Mouse (Mus musculus) testis, postnatal 14 days (tissue): ENCODE results near the gene Ifi205.
"Not testable (repeated sequence)": the region's sequence is repeated elsewhere in the genome, so short reads cannot be mapped to it uniquely, and the experiment has no call there.

Experiments used
- DNase-seq: peaks from one replicate; pipeline ENCODE4 v3.0.0; 2021; ENCODE audit warnings: low spot score

Gene Ifi205

GRCm38 (mm10) chr1:174031698-174032097, at the start of gene Ifi205:
Ifi205 (minus strand) TSS chr1:174031810.
- DNase-seq: no peak

- DNase-seq: no peak
These were observed 34.7 kb upstream of the Ifi205 start, which contains the start of gene Olfr430 for GRCm38 (mm10) chr1:174066305-174066704. Olfr430 (plus strand) TSS chr1:174066605.

- DNase-seq: no peak
These were observed 23.6 kb upstream of the Ifi205 start for GRCm38 (mm10) chr1:174055248-174055647.

GRCm38 (mm10) chr1:174052981-174053380, 21.4 kb upstream of the Ifi205 start:
- no peak for DNase-seq

DNA sequence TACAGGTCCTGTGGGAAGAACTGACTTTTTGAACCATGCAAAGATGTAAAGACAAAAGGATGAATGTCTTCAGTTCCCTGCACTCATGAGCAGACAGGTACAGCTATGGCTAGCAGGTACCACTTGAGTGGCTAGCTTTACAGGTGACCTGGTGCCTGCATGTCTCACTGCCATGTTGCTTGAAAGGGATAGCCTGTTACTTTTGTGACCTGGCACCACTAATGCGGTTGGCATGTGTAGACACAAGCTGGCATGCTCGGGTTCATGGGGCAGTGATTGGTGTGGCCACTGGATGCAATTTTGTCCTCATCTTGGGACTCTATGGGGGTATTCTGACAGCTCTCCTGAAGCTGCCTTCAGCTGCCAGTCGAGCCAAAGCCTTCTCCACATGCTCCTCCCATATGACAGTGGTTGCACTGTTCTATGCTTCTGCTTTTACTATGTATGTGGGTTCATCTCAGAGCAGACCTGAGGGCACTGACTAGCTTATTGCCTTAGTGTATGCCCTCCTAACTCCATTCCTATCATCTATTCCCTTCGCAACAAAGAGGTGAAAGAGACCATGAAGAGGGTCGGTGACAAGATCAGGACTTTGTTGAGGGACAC, 20.4 kb upstream of the Ifi205 start:
- no peak for DNase-seq

- no peak for DNase-seq
These were observed 19.9 kb upstream of the Ifi205 start for GRCm38 (mm10) chr1:174051515-174051914.

DNA sequence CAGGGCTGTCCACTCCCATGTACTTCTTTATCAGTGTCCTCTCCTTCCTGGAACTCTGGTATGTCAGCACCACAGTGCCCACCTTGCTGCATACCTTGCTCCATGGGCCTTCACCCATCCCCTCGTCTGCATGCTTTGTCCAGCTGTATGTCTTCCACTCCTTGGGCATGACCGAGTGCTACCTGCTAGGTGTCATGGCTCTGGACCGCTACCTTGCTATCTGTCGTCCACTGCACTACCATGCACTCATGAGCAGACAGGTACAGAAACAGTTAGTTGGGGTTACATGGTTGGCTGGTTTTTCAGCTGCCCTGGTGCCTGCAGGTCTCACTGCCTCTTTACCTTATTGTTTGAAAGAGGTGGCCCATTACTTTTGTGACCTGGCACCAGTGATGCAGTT, 18.9 kb upstream of the Ifi205 start:
- no peak for DNase-seq

DNA sequence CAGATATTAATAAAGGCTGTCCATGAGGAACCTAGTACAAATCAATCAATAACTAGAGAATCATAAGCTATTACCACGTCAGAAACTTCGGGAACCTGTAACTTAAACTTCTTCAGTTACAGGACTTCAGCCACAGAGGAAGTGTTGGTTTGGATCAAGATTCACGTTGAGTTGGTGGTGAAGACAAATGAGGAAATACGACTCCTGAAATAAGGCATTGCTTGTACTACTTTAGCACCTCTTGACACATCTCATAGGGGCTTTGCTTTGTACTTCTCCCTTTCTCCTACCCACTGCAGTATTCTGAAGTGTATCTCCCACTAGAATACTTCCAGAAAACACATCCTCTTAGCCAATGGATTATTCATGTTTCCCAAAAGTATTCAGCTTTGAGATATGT, 17.7 kb upstream of the Ifi205 start:
- DNase-seq: not testable (repeated sequence)

- no peak for DNase-seq
These were observed 17.3 kb upstream of the Ifi205 start, which contains the start of gene Olfr432 for GRCm38 (mm10) chr1:174048893-174049292. Olfr432 (plus strand) TSS chr1:174049205.

DNA sequence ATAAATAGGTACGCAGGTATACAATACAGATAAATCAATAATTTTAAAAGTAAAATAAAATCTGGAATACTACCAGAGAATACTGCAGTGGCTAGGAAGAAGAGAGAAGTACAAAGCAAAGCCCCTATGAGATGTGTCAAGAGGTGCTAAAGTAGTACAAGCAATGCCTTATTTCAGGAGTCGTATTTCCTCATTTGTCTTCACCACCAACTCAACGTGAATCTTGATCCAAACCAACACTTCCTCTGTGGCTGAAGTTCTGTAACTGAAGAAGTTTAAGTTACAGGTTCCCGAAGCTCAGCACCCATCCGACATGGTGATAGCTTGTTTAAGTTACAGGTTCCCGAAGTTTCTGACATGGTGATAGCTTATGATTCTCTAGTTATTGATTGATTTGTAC, 16.6 kb upstream of the Ifi205 start:
- not testable (repeated sequence) for DNase-seq

DNA sequence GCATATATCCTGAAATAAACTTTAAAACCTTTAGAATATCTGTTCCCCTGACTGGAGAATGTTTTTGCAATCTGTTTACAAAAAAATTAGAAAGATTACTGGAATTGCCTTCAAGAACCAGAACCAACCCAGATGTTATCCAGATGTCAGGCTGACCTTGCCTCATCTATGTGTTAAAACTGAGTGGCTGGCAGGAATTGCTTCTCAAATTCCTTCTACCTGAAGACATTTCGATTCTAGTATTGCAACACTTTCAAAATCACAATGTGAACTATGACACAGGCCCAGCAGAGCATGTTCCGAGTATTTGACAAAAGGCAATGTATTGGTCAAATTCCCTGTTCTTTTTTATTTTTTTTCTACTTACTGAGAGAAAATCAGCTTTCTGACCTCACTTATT, 12.8 kb upstream of the Ifi205 start:
- no peak for DNase-seq

DNA sequence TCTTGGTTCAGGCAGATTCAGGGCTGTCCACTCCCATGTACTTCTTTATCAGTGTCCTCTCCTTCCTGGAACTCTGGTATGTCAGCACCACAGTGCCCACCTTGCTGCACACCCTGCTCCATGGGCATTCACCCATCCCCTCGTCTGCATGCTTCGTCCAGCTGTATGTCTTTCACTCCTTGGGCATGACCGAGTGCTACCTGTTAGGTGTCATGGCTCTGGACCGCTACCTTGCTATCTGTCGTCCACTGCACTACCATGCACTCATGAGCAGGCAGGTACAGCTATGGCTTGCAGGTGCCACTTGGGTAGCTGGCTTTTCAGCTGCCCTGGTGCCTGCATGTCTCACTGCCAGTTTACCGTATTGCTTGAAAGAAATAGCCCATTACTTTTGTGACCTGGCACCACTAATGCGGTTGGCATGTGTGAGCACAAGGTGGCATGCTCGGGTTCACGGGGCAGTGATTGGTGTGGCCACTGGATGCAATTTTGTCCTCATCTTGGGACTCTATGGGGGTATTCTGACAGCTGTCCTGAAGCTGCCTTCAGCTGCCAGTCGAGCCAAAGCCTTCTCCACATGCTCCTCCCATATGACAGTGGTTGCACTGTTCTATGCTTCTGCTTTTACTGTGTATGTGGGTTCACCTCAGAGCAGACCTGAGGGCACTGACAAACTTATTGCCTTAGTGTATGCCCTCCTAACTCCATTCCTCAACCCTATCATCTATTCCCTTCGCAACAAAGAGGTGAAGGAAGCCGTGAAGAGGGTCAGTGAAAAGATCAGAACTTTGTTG, 10.7 kb upstream of the Ifi205 start:
- DNase-seq: not testable (repeated sequence)

- no peak for DNase-seq
These were observed 9.0 kb upstream of the Ifi205 start, which contains the start of gene Olfr433 for GRCm38 (mm10) chr1:174040523-174041177. Olfr433 (plus strand) TSS chr1:174040705.

DNA sequence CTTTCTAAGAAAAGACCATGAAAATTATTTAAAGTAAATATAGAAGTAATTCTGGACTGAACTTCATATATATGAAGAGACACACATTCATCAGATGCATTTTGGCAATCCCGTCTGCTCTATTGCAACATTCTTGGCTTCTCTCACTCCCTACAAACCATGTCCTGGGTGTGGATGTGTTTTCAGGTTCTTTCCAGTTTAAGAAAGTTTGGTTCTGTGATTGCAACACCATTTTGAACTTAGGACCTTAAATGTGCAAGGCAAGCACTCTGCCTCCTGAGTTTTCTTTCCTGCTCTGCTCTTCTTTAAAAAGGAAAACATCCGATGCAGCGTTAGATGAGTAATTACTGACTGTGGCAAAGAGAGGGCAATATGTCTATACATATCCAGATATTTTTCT, 6.9 kb upstream of the Ifi205 start:
- no peak for DNase-seq

GRCm38 (mm10) chr1:174035841-174036240, 4.2 kb upstream of the Ifi205 start:
- no peak for DNase-seq

- not testable (repeated sequence) for DNase-seq
These were observed 24.6 kb downstream of the Ifi205 start for GRCm38 (mm10) chr1:174007050-174007449.

DNA sequence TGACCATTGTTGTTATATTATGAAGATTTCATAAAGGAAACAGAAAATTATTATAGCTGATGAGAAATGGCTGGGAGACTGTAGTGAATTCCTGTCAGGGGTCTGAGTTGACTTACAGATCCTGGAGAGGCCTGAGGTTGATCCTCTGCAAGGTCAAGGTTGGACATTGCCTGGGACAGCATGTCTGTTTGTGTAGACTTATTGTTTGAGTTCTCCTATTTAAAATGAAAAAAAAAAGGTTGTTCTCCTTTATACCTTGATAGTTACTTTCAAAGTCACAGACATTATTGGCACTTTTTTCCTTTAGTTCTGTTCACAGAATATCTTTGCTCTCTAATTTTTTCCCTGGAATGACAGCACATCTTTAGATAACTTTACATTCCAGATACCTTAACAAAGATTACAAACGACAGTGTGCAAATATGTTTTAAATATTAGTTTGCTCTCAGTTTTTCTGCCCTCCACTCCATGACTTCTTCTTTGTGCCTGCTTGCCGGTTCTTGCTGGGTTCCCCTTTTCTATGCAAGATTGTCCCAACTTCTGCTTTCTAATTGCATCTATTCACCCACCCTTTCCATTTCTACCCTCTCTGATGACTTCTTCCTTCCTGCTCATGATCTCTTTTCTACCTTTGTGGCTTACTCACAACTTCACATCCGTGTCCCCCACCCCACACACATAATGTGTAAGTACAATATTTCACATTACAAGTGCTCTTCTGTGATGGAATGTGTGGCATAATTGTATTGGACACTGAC, 27.1 kb downstream of the Ifi205 start:
- DNase-seq: not testable (repeated sequence)

DNA sequence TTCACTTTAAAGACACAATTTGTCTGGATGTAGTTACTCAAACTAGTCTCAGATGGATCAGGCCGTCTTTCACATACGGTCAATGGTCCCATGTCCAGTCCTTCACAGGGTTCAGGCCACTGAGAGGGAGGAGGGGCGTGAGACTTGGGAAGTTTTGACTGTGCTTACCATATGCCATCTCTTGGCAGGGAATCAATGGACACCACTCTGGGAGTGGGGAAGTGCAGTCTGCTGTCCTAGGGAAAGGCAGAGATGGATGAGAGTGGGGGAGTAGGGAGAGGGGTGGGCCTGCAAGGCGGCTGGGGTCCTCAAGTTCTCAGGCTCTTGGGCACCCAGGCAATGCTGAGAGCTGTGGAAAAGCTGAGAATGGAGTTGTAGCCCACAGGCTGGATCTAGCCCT, 36.6 kb downstream of the Ifi205 start:
- DNase-seq: no peak

DNA sequence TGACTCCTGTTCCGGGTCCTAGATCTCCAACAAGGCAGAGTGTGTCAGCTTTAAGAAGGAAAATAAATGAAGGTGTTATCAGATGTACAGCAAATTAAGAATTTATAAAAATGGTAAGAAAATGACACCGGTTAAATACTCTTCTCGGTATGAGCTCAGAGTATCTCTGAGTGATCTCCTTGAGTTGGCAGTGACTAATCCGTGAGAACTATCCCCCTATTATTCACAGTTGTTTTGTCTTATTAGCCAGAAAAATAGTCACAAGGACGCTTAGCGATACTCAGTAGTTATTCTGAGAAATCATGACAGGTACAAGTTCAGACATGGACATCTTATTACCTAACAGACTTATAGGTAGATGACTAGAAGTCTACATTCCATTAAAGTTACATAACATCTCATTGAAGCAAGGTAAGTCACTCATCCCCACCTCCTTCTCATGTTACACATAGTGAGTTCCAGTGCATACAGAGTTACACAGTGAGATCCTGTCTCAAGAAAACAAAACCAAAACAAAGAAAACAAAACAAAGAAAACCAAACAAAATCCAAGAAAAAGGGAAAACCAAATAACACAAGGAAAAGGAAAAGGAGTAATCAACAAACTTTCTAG, 48.8 kb downstream of the Ifi205 start, which contains the start of gene Ifi202b:
Gene Ifi202b (minus strand): TSS at position 51 of the 612 bp plus-strand sequence.
- DNase-seq: not testable (repeated sequence)

DNA sequence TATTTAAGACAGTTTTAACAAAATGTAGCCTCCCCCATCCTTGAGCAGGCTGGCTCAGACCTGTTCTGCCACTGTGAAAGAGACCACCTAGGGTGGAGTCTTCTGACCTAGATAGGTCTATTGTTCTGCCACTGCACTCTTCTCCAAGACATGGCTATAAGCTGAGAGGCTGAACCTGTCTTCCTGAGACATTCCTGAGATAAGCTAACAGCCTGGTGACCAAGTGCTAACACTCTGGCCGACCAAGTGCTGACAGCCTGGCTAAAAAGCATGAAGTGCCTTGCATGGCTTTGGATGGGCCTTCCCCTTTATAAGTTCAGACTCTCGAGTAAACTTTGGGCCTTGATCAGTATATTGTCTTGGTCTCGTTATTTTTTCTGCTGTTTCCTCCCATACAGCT, 50.6 kb downstream of the Ifi205 start:
- not testable (repeated sequence) for DNase-seq

- no peak for DNase-seq
These were observed 54.0 kb downstream of the Ifi205 start for GRCm38 (mm10) chr1:173977622-173978021.

GRCm38 (mm10) chr1:173973111-173973510, 58.5 kb downstream of the Ifi205 start:
- peak; percentile 9 for DNase-seq
